Mouse (Mus musculus) ES-Bruce4 (cell line): Measurements from ENCODE around the gene Syngr1.

Experiments used
- CTCF ChIP-seq: IDR thresholded peaks from one replicate; pipeline ENCODE4 v1.8.1; 2011; ENCODE audit warnings: low read depth, low read length
- EP300 ChIP-seq: IDR thresholded peaks from 2 replicates; pipeline ENCODE4 v1.6.1; 2011; ENCODE audit warnings: low read depth, low read length; ENCODE audit not compliant: insufficient read depth
- POLR2A ChIP-seq: IDR thresholded peaks from one replicate; pipeline ENCODE4 v1.8.1; 2011; ENCODE audit warnings: low read length; ENCODE audit not compliant: insufficient read depth

DNA sequence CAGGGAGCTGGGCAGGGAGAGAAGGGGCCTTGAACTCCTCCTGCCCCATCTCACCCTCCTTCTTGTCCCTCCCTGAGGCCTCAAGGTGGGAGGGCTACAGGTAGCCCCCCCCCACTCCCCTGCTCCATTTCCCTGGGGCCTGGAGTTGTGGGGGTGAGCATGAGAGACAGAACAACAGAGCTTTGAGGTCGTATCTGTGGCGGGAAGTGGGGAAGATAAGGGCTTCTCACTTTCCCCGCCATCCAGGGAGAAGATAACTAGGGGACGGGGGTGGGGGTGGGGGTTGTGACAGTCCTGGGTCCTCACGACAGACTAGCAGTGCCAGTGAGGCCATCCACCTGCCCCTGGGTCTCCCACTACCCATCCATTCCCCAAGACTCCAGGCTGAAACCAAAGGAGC is 43.2 kb upstream of the Syngr1 start:
- TF ChIP-seq CTCF (no peak), POLR2A (no peak), EP300 (no peak)
